Mouse (Mus musculus) naive thymus-derived CD4-positive, alpha-beta T cell, adult 2 months (primary cell): ENCODE results near the gene Mdn1.

Source experiments
- DNase-seq: peaks from one replicate; pipeline ENCODE4 v3.0.0-alpha.2; 2011; ENCODE audit warnings: low read depth

The Mdn1 gene

DNA sequence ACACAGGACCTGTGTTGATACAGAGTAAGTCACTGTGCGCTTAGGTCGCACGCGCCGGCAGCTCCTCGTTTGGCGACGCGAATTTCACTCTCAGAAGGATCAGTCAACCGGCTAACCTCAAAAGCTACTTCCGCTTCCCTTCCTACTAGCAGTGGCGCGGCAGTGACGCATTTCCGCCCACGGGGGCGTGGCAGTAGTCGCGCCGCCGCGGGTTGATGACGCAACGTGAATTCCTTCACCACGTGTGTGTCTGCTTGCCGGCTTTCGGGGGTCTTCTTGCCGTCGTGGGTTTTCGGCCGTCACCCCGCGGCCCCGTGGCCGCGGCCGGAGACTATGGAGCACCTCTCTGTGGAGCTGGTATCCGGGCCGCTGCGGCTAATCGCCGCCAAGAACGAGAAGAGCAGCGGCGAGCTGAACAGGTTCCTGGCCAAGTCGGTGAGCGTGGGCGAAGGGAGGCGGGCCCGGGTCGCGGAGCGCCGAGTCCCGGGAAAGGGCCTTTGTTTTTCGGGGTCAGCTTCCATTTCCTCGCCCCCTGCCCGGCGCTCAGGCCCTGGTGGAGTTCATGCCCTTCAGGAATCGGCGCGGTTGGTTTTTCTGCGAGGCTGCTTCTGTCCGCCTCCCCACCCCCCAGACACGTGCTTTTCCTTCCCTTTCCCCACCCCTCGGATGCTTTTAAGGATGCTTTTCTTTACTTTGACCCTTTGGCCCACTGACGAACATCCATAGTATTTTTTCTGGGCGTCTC is at the start of gene Mdn1:
Mdn1 (plus strand) TSS at position 202 of the 745 bp plus-strand sequence.
- peak; percentile 96 for DNase-seq

DNA sequence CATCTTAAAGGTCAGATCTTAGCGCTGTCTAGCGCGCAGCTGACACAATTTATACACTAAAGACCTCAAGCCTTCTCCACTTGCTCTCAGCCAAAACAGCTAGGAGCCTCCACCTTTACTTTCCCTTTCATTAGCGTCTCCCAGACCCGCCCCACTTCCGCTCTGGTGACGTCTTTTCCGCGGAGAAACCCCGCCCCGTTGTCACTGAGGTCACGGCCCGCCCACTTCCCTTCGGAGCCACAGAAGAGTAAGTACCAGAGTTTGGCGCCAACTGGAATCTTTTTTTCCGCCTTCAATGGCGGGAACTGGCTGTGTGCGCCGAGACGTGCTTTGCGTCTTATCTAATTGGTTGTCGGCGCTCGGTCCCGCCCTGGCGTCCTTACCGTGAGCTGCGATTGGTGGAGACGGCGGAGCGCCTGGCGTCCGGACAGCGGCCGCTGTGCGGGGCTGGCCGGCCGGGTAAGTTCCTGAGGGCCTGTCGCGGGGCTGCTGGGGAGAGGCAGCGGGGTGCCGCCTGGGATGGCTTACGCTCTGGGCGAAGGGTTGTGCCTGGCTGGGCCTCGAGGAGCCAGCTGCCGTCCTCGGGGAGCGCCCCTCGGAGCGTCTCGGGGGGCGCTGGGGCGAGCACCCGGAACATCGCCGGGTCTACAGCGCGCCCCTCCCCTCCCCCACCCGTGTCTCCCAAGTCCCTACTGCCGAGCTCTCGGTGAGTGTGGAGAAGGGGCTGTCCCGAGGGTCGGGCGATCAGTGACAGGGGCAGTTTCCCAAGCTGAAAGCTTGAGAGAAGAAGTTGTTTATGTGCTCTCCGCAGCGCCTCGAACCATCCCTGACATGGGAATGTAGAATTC is 41.7 kb upstream of the Mdn1 start, which contains the start of gene Casp8ap2:
Casp8ap2 (plus strand) TSS at position 418 of the 848 bp plus-strand sequence.
- DNase-seq, result peak; percentile 99

DNA sequence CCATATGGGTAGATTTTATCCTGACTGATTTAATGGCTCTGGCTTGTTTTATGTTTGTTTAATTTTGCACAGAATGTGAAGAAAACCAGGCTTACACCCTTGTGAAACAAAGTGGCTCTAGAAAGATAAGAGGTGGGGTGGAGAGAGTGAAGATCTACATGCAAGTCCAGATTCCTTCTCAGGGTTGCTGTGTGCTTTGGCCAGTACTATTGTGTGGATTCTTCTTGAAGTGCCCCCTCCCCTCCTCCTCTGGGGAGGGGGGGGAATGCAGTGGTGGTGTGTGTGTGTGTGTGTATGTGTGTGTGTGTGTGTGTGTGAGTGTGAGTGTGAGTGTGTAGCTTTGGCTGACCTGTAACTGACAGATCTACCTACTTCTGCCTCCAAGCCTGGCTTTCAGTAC is 35.3 kb upstream of the Mdn1 start:
- no peak for DNase-seq

DNA sequence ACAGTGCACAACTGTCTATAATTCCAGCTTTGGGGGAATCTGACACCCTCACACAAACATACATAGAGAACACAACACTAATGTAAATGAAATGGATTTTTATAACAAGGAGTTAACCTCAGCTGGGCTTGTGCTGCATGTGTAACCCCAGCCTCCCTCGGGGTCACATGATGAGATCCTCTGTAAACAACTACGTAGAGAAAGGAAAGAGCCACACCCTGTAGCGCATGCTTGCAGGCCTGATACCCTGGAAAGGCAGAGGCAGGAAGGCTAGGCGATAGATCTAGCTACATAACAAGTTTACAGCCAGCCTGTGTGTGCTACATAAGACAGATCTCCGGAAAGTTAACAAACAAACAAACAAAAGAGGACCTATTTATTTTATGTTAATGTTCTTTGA is 5.2 kb upstream of the Mdn1 start:
- peak; percentile 49 for DNase-seq

DNA sequence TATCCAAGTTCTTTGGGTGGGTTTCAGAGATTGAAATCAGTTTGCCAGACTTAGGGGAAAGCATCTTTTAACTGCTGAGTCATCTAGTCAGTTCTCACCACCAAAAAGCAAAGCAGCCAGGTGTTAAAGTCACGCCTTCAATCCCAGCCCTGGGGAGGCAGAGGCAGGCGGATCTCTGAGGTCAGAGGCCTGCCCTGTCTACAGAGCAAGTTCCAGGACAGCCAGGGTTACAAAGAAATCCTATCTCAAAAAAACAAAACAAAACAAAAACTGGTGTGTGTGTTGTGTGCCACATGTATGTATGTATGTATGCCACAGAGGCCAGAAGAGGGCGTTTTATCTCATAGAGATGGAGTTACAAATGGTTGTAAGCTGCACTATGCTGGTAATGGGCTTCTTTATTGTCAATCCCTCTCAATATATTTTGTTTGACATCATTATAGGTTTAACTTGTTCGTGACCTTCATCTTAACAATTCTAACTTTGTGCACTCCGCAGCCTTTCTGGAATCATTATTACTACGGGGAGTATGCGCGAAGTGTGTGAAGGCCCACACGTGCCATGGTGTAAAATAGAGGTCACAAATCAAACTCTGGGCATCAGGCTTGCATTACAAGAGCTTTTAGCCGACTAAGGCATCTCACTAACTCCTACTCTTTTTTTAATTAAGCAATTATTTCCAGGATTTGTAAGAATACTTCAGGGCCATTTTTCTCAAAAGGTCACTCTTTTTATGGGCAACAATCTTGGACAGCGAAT is 594 bp upstream of the Mdn1 start:
- no peak for DNase-seq

DNA sequence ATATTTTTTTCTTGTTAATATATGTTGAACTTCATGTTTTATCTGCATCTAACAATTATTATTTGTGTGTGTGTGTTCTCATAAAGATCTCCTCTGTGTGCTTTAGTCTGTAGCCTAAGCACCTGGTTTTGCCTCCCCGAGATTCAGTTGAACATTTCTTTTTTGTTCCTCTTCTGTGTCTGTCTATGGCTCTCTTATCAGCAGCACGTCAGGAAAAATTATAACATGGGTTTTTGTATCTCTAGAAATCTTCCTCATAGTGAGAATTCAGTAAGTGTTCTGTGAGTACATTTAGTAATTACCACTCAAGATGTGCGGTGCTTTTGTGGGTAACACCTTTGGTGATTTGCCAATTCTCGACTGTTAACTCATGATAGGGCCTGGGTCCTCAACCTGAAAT is 8.9 kb downstream of the Mdn1 start:
- no peak for DNase-seq

DNA sequence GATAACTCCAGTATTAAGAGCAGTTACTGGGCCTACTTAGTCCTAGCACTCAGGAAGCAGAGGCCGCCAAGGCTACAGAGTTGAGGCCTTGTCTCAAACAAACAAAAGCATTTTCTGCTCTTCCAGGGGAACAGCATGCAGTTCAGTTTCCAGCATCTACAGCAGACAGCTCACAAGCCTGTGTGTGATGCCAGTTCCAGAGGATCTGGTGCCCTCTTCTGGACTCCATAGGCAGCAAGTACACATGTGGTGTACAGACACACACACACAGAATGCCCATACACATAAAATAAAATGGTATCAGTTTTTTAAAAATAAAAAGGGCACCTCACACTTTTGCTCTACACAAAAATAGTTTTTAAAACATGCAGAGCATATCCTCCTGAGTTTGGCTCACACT is 11.4 kb downstream of the Mdn1 start:
- DNase-seq, result peak; percentile 29

DNA sequence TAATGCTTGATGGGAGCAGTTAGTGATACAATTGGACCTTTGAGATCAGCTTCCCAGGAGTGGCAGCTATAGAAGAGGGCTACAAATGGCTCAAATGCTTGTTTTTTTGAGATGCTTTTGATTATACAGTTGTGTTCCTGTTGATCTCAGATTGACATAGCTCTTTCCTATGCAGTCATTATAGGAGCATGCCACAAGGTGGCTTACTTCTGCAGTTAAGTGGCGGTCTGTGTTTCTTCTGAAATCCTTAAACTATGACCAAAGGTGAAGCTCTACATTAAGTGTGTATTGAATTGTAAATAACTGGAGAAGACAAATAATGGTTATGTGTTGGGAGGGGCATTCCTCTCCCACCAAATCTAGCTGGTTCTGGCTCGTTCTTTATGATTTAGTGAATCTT is 12.9 kb downstream of the Mdn1 start:
- DNase-seq, result no peak

DNA sequence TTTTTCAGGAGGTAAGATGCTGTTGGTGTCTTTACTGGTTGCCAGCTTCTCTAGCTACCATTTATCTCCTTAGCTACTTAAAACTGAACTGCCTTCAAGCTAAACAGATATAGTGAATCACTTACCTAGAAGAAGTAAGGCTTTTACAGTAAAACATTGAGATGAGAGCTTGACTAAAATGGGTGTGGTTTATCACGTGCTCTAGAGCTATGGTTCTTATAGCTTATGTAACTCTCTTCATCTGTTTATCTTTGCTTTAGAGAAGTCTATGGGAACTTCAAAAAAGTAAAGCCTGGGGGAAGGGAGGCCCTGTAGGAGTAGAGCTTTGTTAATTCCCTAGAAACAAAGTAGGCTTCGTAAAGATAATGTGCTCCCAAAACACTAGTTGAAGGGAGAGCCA is 17.1 kb downstream of the Mdn1 start:
- no peak for DNase-seq

DNA sequence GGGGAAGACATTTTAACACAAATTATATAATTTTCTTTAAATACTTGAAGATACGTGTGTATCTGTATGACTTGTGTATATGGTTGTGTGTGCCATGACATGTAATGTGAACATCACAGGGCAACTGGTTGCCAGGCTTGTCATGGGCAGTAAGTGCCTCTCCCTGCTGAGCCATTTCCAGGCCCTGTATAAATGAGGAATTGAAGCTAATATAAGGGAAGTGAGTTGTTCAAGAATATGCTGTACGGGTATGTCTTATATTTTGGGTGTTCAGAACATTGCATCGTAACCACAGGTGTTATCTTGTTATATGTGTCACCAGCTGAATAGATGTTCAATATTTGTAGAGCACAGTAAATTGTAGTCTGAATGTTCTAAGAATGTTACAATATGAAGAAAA is 20.6 kb downstream of the Mdn1 start:
- no peak for DNase-seq

DNA sequence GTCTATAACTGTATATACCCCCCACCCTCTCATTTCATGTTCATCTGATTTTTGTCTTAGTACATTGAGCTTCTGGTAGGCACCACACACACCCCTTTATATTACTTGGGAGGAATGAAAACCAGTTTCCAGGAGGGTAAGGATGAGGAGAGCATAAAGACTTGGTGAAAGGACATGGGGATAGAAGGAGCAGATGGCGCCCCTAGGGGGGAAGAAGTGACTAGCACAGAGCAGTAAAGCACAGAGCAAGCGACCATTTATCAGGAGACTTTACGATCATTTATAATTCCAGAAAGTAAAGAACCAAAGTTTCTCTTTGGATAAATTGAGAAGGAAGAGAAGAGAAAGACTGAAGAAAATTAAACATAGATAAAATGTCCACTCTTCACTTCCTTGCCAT is 23.9 kb downstream of the Mdn1 start:
- no peak for DNase-seq

DNA sequence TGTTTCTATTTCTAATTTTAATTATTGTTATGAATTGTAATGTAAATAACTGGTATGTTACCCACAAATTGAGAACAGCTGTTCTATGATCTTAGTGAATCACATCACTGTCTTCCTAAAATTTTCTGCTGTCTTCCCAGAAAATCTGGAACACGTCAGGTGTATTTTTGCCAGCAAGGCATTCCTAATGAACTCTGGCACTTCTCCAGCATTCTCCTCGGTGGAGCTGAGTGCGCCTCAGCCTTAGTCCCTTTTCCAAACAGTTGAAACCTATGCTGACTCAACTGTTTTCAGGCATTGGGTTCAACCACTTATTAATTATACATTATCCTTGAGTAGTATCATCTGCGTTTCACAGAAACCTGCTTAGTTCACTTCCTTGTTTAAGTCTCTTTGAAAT is 25.6 kb downstream of the Mdn1 start:
- DNase-seq, result no peak

DNA sequence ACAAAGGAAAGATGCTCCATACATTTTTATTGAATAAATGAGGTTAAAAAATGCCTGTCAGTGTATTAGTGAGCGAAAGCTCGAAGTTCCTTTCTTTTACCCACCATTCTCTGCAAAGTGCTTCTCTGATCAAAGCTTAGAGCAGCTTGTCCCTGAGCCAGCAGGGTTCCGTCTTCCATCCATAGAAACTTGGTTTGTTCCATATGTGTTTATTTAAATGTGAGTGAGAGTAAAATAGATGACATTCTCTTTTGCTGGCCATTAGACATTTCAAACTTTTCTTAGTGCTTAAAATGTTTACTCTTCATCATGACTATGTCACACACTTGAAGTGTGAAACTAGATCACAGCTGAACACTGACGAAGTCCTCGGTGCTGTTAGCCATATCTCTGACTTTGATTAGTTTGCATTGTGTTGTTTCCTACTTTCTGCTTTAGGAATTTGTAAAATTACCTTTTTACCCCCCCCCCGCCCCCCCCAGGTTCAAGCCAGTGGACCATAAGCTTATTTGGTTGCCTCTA is 26.2 kb downstream of the Mdn1 start:
- DNase-seq, result no peak

DNA sequence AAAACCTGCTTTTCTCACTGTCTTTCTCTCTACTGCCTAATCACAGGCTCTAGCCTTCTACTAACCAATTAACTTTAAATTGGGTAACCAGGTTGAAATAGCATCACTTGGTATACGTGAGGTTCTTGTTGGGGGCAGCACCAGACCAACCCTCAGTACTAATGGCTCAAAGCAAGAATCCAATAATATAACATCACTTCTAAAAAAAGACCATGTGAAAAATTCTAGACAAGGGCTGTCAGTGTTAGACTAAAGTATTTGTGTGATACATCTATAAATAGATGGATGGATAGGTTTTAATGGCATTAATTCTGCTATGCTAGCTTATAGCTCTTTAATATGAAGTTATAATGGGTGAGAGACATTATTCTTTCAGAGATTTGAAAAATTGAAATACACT is 60.8 kb downstream of the Mdn1 start:
- DNase-seq, result no peak

DNA sequence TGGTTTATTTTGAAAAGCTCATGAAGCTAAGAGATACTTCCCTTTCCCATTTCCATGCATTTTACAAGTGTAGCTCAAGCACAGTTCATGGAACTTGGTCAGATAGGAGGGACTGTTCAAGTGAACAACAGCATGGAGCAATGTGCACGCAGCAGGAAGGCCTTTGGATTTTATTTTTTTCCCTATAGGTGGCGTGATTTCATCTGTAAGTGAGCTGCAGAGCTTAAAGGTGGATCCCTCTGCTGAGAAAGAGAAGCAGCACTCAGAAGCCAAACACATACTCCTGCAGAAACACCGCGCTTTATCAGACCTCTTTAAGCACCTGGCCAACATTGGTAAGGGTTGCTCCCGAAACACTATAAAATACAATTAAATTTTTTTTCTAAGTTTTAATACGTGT is 88.5 kb downstream of the Mdn1 start:
- DNase-seq, result no peak

DNA sequence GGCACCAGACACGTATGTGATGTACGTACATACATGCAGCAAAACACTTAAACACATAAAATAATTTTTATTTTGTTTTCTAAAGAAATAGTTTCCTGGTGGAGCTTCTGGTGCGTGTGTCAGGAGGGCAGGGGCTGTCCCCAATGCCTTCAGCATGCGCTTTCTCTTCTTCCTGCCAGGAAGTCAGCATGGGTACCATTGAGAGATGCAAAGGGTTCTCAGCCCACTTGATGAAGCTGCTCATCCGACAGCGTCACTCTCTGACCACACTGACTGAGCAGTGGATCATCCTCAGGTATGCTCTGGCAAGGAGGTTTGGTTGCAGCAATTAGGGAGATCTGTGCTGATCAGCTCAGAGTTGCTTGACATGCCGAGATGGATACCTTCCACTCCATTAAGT is 91.5 kb downstream of the Mdn1 start:
- DNase-seq, result no peak

DNA sequence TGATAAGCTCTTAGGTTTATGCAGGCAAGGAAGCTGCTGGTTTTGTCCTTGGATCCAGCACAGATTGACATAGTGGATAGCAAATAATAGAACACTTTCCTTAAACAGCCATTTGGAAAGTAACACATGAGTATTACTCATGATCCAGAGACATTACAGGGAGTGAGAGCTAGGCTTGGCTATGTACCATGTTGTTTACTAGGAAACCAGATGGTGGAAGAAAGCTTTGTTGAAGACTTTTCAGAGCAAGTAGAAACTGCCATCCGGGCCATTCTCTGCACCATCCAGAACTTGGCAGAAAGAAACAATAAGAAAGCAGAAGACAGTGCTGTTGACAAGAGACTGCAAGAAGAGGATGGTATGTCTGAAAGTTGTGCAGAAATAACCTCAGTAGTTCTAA is 93.8 kb downstream of the Mdn1 start:
- DNase-seq, result no peak

DNA sequence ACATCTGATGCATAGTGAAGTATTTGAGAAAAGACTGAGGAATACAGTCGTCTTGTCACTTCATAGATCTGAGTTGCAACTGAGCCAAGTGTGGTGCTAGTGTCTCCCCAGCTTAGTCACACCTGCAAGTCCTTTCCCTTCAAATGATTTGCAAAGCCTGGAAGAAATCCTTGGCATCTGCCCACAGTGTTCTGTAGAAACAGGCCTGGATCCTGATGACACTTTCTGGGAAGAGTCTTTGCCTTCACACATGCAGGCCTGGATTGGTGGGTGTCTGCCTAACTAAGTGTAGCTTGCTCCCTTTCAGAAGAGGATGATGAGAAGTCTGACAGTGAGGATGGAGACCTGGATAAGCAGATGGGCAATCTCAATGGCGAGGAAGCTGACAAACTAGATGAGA is 100.5 kb downstream of the Mdn1 start:
- DNase-seq, result no peak

DNA sequence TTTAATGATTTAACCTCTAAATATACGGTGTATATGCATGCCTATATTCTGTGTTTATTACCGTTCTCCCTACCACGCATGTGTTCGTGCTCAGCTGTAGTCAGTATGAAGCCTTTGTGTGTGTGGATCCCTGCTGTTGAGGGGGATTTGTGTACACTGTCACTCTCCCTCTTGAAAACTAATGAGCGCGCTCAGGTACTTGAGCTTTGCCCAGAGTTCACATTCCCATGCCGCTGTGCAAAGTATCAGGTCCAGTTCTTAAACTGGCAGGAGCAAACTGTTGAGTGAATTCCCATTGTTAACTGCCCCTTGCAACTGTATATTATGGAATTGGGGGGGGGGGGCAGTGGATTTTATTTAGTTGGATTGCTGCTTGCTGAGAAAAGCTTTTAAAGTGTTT is 110.6 kb downstream of the Mdn1 start:
- DNase-seq, result no peak

DNA sequence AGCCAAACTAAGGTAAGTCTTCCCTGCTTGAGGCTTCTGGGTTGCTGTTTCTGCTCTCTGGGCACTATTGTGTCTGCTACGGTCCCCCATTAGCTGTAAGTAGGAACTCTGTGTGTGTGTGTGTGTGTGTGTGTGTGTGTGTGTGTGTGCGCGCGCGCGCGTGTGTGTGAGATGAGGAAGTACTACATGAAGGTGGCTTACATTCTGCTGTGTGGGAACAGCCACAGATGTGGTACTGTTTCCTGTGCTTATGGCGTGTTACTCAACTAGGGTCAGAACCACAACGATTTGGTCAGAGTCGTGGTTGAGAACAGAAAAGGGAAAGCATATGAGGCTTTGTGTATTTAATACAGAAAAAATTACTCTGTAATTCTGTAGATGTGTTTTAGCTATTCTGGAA is 111.1 kb downstream of the Mdn1 start:
- DNase-seq, result peak; percentile 73

DNA sequence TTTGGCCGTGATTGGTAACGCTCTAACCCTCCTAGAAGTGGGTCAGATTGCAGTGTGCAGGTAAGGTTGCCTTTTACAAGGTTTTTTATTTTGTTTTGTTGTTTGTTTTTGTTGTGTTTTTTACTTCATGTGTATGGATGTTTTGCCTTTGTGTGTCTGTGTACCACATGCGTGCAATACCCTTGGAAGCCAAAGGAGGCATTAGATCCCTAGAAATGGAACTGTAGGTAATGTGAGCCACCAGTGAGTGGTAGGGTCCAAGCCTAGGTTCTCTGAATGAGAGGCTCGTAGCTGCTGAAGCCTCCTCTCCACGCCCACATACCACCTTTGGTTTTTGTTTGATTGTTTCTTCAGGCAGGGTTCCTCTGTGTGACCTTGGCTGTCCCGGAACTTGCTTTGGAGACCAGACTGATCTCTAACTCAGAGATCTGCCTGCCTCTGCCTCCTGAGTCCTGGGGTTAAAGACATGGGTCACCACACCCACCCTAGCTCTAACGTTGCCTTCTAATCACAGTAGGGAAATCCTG is 113.4 kb downstream of the Mdn1 start:
- DNase-seq, result no peak

DNA sequence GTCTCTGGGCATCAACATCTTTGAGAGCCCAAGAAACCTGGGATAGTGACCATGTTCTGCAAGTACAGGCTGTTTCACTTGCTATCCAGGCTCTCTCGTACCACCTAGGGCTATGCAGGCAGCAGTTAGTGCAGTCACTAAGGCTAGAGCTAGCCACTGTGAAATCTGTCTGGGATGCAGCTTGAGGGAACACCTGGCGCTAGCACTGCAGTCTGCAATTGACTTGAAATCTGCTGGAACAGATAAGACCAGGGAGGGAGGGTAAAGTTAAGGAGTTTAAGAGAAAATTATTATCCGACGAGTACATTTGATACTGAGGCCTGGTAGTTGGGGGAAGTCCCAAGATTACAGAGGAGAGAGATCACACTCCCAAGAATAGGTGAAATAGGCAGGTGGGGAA is 123.1 kb downstream of the Mdn1 start:
- no peak for DNase-seq
